Mouse (Mus musculus) erythroblast, embryonic 14.5 days (primary cell): ENCODE results near the gene Rxrb.

Experiments
- GATA1 ChIP-seq: IDR thresholded peaks from 2 replicates; pipeline ENCODE4 v1.6.1; 2012; ENCODE audit warnings: low read length, inconsistent platforms, mixed read lengths
- TAL1 ChIP-seq: IDR thresholded peaks from 3 replicates; pipeline ENCODE4 v1.6.1; 2012; ENCODE audit warnings: low read length, inconsistent platforms, mixed read lengths

DNA sequence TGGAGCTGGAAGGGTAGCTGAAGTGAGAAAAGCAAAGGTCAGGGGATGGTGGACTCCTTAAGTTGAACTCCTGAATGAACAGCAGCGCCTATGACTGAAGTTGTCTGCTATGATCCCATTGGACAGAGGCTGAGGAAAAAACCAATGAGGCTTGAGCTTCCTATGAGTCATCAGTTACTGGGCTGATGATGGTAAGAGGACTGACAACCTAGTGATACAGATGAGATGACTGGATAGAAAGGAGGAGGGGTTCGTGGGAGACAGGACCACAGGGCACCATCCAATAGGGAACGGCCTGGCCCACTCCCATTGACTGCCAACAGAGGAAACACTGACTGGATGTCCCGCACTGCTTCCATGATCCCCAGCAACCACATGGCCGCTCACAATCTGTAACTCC is 48.0 kb downstream of the Rxrb start:
- TF ChIP-seq TAL1 (no peak), GATA1 (no peak)
